Mouse (Mus musculus): Measurements from ENCODE around the gene Klhl2.

Gene Klhl2

GRCm38 (mm10) chr8:64829921-64830320, 19.9 kb downstream of the Klhl2 start:
- DNase-seq = no peak

- no peak for DNase-seq
Measured at GRCm38 (mm10) chr8:64829391-64829790, 20.4 kb downstream of the Klhl2 start.

GRCm38 (mm10) chr8:64828466-64828865, 21.4 kb downstream of the Klhl2 start:
- no peak for DNase-seq

- no peak for DNase-seq
Measured at GRCm38 (mm10) chr8:64827356-64827755, 22.5 kb downstream of the Klhl2 start.

- DNase-seq = no peak
Measured at GRCm38 (mm10) chr8:64826461-64826860, 23.4 kb downstream of the Klhl2 start.

DNA sequence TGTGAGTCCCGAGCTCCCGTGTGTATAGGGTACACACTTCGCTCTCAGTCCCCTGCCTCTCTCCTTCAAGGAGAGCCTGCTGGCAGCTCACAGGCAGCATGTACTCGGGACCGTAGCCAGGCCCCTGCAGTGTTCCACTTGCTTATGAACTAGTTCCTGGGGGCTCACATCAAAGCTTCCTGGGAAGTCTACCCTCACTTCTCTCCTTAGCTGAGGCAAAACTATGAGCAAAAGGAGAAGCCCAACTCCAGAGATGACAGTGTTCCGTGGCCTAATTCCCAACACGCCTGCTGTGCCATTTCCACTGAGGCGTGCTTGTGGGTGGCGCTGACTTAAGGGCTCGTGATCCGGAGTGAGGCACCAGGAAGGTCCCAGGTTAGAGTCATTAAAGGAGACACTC, 25.9 kb downstream of the Klhl2 start:
- DNase-seq = no peak

DNA sequence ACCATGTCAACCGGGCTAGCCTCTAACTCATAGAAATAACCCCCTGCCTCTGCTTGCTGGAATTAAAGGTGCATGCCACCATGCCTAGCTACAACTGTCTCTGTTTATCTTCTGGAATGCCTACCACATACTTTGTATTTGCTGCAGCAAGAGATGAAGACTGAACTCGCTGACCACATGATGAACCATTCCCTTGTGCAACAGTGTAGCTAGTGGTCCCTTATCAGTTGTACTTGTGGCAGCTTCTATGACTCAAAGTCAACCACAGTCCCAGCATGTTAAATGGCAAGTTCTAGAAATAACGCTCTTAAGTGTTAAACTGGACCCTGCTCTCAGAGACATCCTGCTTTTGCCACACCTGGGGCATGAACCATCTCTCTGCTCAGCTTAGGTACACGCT, 28.9 kb downstream of the Klhl2 start:
- DNase-seq = no peak

GRCm38 (mm10) chr8:64811790-64812189, 38.0 kb downstream of the Klhl2 start:
- DNase-seq = no peak

GRCm38 (mm10) chr8:64811083-64811482, 38.7 kb downstream of the Klhl2 start:
- no peak for DNase-seq

DNA sequence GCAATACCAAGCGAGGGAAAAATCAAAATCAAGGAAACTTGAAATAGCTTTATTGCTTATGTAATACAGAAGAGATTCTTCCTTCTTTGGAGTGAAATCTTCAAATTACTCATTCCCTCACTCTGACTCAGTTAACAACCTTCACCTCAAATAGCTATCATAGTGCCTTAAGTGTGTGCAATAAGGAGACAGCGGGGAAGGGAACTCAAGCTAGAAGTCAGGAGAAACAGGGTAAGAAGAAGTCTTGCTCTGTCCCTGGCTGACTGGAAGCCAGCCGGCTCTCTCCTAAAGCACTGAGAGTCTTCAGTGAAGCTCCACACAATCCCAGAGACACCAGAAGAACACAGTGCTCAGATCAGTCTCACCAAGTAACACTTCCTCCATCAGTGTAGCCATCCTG, 43.3 kb downstream of the Klhl2 start:
- no peak for DNase-seq

GRCm38 (mm10) chr8:64804971-64805370, 44.8 kb downstream of the Klhl2 start:
- DNase-seq = no peak

- DNase-seq = no peak
Measured at GRCm38 (mm10) chr8:64799306-64799705, 50.5 kb downstream of the Klhl2 start.

DNA sequence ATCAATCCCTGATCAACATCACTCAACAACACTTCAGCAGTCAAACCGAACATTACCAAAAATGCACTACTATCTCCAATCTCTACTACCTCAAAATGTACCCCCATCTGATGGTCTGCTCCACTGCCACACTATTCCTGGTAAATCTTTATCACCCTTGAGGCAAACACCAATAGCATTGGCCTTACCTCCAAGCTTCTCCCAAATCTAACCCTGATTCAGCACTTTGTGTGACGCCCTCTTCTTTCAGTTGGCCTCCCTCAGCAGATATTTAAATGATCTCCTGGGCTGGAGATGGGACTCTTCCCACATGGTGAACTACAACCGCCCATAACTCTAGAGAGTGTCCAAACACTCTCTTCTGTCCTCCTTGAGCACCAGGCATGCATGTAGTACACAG, 51.3 kb downstream of the Klhl2 start:
- DNase-seq = no peak

DNA sequence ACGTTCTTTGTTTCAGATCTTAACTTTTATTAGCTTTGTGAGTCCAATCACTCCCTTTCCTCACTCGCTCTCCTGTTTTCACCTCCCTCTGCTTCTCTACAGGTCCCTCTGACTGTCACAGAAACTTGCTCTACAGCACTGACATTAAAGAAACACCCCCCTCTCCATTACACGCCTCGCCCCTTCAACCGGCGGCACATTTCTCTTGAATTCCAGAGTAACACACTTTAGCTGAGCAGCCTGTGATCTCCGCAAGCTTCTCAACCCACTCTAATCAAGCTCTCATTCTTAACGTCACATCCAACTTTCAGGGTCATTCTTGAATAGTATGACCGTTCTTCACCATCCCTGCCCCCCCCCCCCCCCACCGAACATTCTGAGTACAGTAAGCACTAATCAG, 52.1 kb downstream of the Klhl2 start:
- no peak for DNase-seq

DNA sequence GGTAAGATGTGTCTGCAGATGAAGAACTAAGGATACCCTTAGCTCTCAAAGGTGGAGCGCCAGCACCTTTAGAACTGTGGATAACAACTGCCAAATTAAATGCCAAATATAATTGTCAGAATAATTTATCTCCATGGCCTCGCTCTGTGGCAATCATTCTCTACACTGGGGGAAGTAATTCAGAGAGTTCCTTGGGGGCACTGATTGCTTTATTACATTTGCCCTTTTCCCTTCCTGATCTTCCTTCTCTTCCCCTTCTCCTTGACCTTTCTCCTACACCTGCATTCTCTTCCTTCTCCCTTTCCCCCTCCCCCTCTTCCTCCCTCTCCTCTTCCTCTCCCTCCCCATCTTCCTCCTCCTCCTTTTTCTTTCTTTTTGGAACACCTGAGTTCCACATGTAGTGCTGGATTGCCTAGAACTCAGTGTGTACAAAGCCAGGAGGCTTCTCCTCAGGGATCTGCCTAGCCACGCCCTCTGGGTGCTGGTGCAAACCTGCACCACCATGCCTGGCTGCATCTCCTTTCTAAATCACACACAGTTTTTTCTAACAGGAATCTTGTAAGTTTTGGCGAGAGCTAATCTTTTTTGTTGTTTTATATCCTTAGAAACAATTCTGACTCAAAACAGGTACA, 58.5 kb downstream of the Klhl2 start:
- no peak for DNase-seq

DNA sequence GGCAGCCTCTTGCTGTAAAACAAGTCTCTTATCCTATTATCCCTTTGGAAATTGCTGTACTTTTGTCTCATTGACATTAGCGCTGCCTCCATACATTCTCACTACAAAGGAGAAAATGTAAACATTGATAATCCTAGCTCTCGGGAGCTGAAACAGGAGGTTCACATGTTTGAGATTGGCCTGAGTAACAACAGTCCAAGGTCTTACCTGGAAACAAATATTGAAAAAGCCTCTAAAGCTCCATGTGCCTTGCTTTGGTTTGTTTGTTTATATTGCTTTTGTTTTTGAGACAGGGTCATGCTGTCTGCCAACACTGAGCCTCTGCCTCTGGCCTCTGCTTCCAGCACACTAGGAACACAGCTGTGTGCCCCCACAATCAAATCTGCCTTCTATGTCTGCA, 59.4 kb downstream of the Klhl2 start:
- no peak for DNase-seq

DNA sequence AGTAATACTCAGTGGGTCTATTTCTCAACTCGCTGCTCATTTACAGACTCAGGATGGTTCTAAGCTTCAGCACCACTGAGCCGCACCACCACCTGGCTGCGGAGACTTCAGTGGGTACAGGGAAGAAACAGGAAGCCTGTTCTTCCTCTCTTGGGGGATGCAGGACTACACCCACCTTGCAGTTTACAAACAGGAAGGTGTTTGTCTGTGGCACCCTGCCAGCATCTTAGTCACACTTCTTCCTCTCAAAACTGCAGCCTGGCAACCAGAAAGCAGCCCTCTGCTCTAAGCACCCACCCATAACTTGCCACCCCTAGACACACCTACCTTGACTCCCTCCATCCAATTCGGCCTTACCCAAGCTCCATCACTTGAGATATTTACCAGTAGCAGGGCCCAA, 61.1 kb downstream of the Klhl2 start:
- peak; percentile 75 for DNase-seq

GRCm38 (mm10) chr8:64786801-64787200, 63.0 kb downstream of the Klhl2 start:
- no peak for DNase-seq

DNA sequence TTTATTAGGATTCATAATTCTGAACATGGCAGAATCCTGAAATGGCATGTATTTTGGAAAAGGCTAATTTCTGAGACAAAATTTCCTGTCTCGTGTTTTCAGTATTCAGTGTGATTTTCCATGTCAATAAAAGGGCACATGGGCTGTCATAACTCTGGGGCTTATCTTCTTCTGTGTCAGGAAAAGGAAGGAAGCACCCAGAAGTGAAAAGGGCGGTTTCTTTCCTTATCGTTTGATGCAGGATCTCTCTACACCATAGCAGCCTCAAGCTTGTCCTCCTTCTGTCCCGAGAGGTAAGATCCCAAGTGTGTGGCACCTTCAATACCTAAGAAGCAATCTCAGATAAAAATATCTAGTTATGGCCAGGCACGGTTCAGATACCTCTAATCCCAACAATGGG, 65.6 kb downstream of the Klhl2 start:
- DNase-seq = no peak

DNA sequence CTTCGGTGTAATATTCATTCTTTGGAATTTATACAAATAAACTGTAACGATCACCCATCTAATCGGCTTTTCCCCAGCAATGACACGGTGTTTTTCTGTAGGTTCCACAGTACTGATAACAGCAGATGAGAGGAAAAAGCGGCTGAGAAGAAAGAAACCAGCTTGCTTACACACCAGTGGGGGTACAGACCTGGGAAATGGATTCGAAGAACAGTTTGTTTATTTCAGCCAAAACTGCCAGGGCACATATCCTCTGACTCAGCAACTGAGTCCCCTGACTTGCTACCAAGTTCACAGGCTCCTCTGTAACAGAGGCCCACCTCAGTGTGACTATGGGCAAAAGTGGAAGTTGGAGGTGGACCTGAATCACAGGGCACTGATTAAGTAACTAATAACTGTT, 67.9 kb downstream of the Klhl2 start:
- DNase-seq = no peak

- no peak for DNase-seq
Measured at GRCm38 (mm10) chr8:64777925-64778324, 71.9 kb downstream of the Klhl2 start.

DNA sequence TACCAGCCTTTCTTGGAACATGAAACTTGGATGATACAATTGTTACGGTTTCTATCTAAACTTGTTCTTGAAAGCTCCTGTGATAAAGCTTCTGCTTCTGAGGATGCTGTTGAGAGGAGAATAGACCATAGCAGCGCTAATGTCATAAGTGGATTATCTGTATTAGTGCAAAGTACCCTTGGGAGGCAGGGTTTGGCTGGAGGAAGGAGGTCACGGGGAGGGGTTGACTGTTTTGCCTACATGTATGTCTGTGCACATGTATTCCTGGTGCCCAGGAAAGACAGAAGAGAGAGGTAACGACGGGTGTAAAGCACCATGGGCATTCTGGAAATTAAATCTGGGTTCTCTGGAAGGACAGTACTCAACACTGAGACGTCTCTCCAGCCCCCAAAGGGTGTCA, 75.7 kb downstream of the Klhl2 start:
- no peak for DNase-seq

DNA sequence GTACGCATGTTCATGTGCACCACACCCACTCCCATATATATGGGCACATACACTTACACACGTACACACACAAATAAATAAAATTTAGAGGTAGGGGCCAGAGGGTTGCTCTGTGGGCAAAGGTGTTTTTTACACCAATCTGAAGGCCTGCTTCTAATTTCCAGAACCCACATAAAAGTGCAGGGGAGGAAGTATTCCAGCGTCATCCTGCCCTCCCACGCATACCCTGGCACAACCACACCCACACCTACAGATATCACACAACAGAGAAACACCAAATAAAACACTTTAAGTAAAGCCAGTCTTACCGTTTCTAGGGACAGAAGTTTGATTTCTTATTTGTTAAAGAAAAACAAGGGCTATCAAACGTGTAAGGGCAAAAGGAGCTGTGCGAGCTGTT, 79.0 kb downstream of the Klhl2 start:
- no peak for DNase-seq

- no peak for DNase-seq
Measured at GRCm38 (mm10) chr8:64769586-64769985, 80.2 kb downstream of the Klhl2 start.

- DNase-seq = no peak
Measured at GRCm38 (mm10) chr8:64768645-64769044, 81.2 kb downstream of the Klhl2 start.

DNA sequence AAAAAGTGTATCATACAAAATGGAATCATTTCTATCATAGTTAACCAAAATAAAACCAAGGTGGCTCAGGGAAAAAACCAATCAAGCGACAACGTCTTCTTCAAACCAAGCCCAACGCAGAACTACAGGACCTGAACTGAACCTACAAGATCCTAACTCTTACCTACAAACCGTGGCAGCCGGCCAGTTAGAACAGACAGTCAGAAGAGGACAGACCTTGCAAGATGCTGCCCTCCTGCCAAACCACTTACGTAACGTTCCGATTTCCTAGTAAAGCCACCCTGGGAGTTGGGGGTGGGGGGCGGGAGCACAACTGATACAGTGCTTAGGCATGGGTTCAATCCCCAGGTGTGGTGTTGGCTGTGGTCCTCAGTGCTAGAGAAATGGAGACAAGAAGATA, 82.8 kb downstream of the Klhl2 start:
- no peak for DNase-seq
